8 mouse cellular contexts compared by ENCODE assay signal in the genomic region with DNA sequence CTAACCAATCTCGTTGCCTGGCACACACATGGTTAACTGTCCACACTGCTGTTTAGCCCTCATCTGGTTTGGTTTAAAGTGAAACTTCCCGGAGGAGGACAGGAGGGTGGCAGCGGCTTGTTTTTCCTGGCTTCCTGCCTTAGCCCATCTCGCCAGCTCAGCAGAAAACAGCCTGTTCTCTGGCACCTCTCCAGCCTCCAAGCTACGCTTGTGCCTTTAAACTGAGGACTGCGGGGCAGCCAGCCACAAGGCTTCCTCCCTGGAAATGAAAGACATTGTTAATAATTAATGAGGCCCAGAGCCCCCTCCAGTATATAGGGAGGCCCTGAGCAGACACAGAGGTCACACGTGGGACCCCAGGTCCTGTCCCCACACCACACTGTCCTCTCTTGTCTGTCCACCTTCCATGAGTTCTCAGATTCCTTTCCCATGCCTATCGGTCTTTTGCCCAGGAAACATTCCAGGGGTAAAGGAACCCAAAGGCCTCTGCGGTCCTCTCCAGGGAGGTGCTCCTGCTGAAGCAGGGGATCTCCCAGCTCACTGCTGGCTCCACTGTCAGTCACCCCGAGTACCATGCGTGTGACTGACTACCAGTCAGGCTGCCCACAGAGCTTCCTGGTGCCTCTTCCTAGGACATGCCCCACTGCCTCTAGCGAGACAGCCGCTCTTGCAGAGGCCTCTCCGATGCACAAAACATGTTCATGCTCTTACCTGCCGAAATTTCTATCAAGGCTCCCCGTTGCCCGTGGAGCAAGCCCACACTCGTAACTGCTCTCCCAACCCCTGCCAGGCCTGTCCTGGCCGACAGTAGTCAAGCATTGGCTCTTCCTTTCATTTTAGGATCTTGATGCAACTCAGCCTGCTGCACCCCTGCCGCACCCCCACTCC.
A peak's percentile ranks its signal among the peaks of the same experiment; 100 is the strongest.
DNase-seq lines count a peak whose midpoint lies in the region; ATAC-seq and TF ChIP-seq lines count a peak whose summit lies in the region.

No protein-coding gene starts in this region.

- no peak overlapping the region for H3K9ac ChIP-seq in midbrain, embryonic 14.5 days (replicated peaks; ENCODE audit: low read length)

- H3K36me3 ChIP-seq in megakaryocyte, embryonic 14.5 days (replicated peaks; ENCODE audit: low read length), result no peaks in the 10 kb centered on the region
- peaks cover 13% of the 10 kb centered on the region for H3K36me3 ChIP-seq in midbrain, embryonic 14.5 days (ENCODE audit: control insufficient read depth, insufficient read depth, low read length)

- H3K4me3 ChIP-seq in megakaryocyte, embryonic 14.5 days (replicated peaks), result peak overlapping the region; percentile 88
- no peak overlapping the region for H3K4me3 ChIP-seq in embryonic fibroblast, embryonic 13.5 days (ENCODE audit: insufficient read depth, low read length)
- H3K4me3 ChIP-seq in midbrain, embryonic 14.5 days (replicated peaks; ENCODE audit: low read depth, low read length), result no peak overlapping the region

- peaks cover 62% of the 10 kb centered on the region for H3K27me3 ChIP-seq in megakaryocyte, embryonic 14.5 days (replicated peaks)
- H3K27me3 ChIP-seq in midbrain, embryonic 14.5 days (ENCODE audit: control insufficient read depth, insufficient read depth, low read length), result no peaks in the 10 kb centered on the region

- intact Hi-C loops in left cerebral cortex, postnatal 4 days (cut with DNase I), result no loop called here

- no peak for TF ChIP-seq CTCF in embryonic fibroblast, embryonic 13.5 days (IDR thresholded peaks at IDR 0.05; ENCODE audit: borderline replicate concordance, insufficient read depth, low read length)

- ATAC-seq in megakaryocyte, adult 5-6 weeks (ENCODE audit: poor library complexity, severe bottlenecking), result no peak
- peak; percentile 33; the same call in 1 of the 2 replicates for ATAC-seq in midbrain, embryonic 14.5 days (ENCODE audit: low FRiP score, low TSS enrichment)

- H3K27ac ChIP-seq in embryonic fibroblast, embryonic 13.5 days (ENCODE audit: insufficient read depth, low read length), result peak overlapping the region; percentile 76
- peak overlapping the region; percentile 63 for H3K27ac ChIP-seq in midbrain, embryonic 14.5 days (replicated peaks; ENCODE audit: low read depth, low read length)

- H3K4me1 ChIP-seq in megakaryocyte, embryonic 14.5 days, result peaks cover 43% of the 10 kb centered on the region
- H3K4me1 ChIP-seq in embryonic fibroblast, embryonic 13.5 days (ENCODE audit: control insufficient read depth, insufficient read depth, low read length), result peaks cover 8% of the 10 kb centered on the region
- H3K4me1 ChIP-seq in midbrain, embryonic 14.5 days (ENCODE audit: control insufficient read depth, insufficient read depth, low read length), result peaks cover 10% of the 10 kb centered on the region; the same call in 1 of the 2 replicates

- H3K9me3 ChIP-seq in megakaryocyte, embryonic 14.5 days, result 0 out of 2 replicates have a peak, but pooled peaks cover 2% of the 10 kb centered on the region
- no peaks in the 10 kb centered on the region for H3K9me3 ChIP-seq in midbrain, embryonic 14.5 days (ENCODE audit: control insufficient read depth, low read length)

- DNase-seq in heart, adult 8-10 months (ENCODE audit: low spot score), result peak; percentile 93
- peak; percentile 97 to 99 for DNase-seq in kidney, adult 8-10 months
- peak; percentile 96 for DNase-seq in left cerebral cortex, postnatal 4 days
- DNase-seq in midbrain, embryonic 14.5 days, result peak; percentile 87
- peak; percentile 86 for DNase-seq in telencephalon, adult 2 months (ENCODE audit: low read depth, low spot score)

- no peak overlapping the region for H3K4me2 ChIP-seq in midbrain, embryonic 14.5 days (ENCODE audit: low read length)

- WGBS in midbrain, embryonic 14.5 days, result 59% methylated on average over 20 of the region's 20 CpGs

- no peak for TF ChIP-seq POLR2A in embryonic fibroblast, embryonic 13.5 days (IDR thresholded peaks at IDR 0.05; ENCODE audit: low read depth, low read length)
